Mouse (Mus musculus): ENCODE measurements around the gene Nos1ap.

GRCm38 (mm10) chr1:170380505-170380904 lies 209.2 kb downstream of the Nos1ap start:
- TF ChIP-seq CTCF (IDR thresholded peaks at IDR 0.05; ENCODE audit: borderline replicate concordance, extremely low read depth, insufficient read depth, insufficient read length) (no peak), POLR2A (IDR thresholded peaks at IDR 0.05; ENCODE audit: borderline replicate concordance, extremely low read depth, insufficient read depth, insufficient read length, poor library complexity, severe bottlenecking) (no peak)
